Mouse (Mus musculus): ENCODE results near the gene Shroom3.
A peak's percentile ranks its signal among the peaks of the same experiment; 100 is the strongest.

The Shroom3 gene

DNA sequence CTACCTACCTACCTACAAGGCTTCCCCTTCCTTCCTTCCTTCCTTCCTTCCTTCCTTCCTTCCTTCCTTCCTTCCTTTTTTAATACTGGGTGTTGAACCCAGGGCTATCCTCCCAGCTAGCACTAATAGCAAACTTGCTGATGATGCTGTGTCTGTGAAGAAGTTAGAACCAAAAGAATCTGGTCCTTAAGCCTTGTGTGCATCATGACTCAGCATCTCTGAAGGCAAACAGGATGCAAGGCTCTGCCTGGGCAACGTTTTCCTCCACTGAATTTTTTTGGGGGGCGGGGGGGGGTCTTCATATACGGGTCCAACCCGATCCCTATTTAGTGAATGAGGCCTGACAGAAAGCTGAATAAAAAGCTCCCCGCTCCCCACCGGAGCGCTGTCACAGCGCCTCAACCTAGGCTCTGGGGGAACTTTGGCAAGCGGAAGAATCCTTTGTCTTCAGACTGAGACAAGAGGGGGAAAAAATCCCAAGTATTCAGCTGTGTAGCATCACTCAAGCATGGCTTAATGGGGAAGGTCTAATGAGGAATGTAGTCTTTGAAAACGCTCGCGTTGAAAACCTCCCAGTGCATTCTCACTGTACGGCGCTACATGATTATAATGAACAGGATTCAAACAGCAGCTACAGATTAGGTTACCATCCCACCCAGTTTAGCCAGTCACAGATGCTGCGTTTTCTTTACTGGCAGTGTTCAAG is 15.0 kb downstream of the Shroom3 start:
- no peak for DNase-seq (ENCODE audit: low spot score in 2 of 2)

DNA sequence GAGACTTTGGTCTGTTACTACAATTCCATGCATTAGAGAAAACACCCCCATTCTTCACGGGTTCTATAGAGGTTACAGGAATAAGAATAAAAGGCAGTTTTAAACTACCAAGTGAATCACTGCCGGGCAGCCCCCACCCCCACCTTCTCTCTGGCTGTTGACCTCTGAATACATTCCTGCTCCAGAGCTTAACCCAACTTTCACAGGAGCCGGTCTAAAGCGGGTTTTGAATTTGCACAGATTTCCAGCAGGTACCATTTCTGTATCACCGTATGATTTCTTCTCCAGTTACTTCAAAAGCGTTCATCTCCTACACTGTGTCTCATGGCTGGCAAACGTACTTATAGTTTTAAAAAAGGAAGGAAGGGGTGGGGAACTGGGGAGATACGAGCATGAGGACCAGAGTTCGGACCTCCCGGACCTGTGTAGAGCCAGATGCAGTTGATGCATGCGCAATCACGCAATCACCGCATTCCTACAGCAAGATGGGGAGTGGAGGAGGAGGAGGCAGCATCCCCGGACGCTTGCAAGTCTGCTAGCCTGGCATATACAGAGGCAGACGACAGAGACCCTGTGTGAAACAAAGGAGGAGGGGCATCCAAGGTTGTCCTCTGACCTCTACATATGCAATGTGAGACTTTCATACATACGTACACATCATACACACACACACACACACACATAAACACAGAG is 15.7 kb downstream of the Shroom3 start:
- DNase-seq (ENCODE audit: low spot score in 2 of 2): no peak

DNA sequence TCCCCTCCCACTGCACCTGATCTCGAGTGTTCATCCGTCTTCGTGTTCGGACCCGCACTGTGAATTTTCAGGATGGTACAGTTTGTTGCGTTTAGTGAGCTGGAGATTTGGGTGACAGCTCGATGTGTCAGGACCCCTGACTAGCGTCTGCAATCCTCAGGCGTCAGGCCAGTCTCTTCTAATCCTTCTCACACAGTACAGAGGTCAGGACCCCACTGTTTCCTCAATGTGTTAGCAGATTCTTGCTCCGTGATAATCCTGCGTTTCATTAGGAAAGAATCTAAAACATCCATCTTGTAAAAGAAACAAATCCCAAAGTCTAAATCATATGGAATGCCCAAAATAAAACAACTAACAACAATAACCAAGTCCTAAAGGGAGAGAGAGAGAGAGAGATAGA is 18.5 kb downstream of the Shroom3 start:
- no peak for DNase-seq (ENCODE audit: low spot score in 2 of 2)

DNA sequence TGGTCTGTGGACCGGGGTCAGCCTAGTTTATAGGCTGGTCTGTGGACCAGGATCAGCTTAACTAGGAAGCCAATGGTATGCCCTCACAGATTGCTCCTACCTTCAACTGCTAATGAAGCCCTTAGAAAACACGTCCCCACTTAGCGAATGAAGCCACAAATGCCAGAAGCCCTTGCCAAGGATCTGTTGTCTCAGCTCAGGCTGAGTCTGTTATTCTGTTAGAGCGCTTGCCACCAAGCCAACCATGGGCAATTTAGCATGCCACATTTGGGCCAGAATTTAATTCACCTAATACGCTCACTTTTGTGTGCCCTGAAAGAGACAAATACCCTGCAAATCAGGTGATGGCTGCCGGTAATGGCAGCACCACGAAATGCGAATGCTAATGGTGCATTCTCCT is 20.4 kb downstream of the Shroom3 start:
- DNase-seq (ENCODE audit: low spot score in 2 of 2): no peak

DNA sequence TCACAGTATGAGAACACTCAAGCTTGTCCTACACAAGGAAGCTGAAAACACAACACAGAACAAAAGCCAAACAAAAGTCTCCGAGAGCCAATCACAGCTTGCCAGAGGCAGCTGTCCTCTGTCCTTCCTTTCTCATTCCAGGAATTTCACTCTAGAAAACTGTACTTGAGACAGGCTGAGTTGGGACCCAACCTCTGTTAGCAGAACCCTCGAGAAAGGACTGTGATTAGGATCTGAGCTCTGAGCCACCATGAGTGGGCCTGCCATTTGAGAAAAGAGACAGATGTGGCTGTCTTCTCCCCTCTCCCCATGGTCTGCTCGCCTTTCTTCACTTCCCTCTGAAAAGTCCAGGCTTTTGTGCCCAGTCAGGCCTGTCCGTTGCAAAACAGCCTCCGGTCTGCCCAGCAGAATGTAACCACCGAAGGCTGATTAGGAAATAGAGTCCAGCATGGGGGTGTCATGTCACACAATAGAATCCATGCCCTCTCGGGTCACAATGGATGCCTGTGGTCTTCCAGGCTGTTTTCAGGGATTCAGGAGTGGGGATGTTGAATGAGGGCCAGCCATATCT is 24.8 kb downstream of the Shroom3 start:
- no peak for DNase-seq (ENCODE audit: low spot score in 2 of 2)

DNA sequence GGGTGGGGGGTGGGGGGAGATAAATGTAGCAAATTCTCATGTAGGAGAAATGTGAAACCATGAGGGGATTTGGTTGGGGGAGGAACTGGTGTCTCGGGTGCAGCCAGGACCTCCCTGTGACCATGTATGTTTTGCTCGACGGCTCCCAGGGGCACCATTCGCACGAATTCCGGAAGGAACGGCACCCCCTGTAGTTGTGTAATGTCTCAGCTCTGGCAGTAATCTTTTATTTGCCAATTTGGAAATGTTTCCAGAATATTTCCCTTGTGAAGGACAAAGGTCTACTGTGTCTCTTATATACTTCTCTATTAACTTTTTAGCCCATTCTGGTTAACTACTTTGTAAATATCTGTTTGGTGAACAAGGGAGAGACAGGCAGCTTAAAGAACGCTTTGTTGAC is 27.5 kb downstream of the Shroom3 start:
- DNase-seq (ENCODE audit: low spot score in 2 of 2): no peak

DNA sequence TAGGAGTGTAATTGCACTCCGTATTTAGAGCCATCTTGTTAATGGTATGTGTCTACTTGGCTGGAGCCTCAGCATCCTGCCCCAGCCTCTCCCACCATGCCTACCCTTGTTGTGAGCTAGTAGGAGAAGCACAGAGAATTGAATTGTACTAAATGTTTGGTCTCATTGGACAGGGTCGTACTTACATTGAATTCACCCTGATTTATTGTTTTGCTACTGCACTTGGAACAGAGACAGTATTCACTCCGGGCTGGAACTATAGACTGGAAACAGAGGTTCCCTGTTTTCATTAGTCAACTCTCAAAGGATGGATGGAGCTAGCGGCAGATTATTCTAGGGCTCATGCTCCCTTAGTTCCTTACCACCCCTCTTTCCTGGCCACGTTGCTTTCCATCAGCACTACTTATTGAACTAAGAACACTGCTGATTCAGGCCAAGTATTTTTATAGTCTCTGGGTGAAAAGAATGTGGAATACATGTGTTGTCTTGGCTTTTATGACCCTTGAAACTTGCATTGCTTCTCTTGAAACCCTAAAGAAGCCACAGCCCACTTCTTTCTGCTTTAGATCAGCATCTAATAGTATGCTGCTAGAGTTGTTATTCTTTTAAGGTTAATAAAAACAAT is 28.5 kb downstream of the Shroom3 start:
- no peak for DNase-seq (ENCODE audit: low spot score in 2 of 2)

DNA sequence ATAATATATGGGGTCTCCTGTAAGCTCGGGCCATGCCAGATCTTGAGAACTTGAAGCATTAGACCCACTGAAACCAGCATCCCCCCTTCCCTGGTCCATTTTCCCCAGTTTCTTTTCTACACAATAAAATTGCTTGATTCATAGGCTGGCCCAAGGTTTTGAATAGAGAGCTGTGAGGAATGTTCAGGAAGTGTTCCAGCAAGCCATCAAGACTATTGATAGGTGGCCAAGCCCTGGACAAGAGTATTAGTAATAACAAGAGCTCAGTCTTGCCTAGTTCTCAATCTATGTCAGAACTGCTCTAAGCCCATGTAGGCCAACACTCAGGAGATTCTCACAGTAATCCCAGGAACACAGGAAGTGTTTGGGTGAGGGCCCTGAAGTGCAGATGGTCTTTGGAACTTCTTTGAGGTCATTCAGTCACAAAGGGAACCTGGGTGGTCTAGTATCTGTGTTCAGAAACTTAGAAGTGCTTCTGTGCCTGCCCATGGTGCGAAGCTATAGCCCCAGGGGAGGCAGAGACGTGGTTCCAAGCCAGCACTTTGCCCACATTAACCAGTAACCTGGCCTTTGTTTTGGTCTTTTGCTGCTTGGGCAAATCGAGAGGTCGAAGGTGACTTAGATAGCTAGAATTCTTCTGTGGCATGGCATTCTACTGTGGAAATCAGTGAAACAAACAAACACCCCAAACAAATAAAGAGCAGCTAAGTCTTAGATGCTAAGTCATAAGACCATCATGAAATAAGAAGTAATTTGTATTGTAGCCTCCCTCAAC is 29.6 kb downstream of the Shroom3 start:
- DNase-seq (ENCODE audit: low spot score in 2 of 2): no peak

DNA sequence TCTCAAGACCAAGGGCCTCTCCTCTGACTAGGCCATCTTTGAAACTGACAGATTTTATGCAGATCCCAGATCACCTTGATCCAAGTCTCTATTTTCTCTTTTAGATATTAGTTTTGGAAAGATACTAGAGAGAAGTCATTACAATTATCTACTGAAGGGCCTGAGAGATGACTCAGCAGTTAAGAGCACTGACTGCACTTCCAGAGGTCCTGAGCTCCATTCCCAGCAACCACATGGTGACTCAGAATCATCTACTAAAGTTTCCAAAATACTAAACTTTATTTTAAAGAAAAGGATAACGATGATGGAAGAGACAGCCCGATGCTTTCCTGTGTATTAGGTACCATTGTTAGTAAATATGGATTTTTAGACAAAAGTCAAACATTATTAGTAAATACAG is 31.7 kb downstream of the Shroom3 start:
- DNase-seq (ENCODE audit: low spot score in 2 of 2): no peak

DNA sequence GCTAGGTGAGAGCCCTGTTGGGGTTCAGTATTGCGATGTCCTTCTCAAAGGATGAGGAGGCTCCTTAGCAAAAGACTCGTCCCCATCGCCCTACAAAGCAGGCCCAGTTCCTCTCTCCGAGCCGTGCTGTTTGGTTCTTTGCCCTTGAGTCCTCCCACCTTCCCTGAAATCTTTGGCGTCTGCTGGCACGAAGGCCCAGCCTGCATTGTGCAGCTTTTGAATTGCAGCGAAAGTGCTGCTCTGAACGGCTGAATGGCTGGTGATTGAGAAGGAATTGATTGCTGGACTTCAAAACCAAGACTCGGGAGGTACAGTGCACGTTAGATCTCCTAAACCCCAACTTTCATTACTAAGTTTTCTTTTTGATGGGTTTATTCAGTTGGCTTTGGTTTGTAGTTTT is 32.1 kb downstream of the Shroom3 start:
- no peak for DNase-seq (ENCODE audit: low spot score in 2 of 2)

DNA sequence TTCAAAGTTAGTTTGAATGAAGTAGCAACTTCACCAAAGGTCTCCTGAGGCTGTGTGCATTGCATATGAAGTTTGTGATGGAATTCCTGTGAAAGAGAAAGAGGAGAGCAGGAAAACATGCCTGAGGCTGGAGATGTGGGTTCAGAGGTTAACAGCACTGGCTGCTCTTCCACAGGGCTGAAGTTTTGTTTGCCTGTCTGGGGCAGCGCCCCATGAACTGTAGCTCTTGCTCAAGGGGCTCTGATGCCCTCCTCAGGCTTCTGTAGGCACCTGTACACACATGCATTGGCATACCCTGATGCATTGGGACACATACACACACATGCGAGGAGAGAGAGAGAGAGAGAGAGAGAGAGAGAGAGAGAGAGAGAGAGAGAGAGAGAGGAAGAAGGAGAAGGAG is 32.7 kb downstream of the Shroom3 start:
- DNase-seq (ENCODE audit: low spot score in 2 of 2): no peak

DNA sequence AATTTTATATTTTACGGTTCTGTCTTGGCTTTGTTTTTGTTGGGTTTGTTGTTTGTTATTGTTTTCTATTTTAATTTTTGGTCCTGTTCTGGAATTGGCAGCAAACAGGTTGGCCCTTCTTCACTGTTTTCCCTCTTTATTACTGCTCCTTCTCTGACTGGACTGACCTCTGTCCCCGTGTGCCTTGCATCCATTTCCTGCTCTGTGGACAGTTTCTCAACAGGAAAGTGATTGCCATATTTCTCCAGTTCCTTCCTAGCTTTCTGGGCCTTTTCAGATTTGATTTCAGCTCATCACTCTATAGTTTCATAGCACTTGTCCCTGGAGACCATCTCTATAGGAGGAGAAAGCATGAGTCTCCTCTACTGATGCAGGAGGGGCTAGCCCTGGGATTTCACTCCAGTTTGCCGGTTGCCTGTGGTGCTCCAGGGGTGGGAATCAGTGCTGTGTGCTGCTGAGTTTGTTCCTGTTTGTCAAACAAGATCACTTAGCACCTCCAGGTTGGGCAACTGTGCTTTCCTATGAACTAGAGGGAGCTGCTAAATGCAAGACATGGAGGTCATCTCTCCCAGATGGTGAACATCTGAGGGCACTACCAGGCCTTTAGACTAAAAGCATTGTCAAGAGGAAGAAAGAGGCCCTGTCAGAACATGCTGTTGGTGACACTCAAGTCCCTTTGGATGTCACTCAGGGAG is 34.6 kb downstream of the Shroom3 start:
- DNase-seq (ENCODE audit: low spot score in 2 of 2): no peak

DNA sequence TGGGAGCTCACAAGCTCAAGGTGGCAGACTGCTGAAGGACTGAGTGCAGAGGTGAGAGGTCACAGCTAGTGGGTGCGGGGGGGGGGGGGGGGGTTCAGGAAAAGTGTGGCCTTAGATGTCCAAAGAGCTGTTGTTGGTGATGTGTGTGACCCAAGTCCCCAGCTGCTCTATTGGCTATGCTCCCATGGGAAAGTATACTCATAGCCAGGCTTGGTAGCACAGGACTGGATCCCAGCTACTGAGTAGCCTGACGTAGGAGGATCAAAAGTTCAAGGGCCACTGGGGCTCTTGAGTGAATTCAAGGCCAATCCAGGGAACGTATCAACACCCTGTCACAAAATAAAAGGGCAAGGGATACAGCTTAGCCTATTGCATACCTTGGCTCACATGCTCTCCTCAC is 35.6 kb downstream of the Shroom3 start:
- no peak for DNase-seq (ENCODE audit: low spot score in 2 of 2)

DNA sequence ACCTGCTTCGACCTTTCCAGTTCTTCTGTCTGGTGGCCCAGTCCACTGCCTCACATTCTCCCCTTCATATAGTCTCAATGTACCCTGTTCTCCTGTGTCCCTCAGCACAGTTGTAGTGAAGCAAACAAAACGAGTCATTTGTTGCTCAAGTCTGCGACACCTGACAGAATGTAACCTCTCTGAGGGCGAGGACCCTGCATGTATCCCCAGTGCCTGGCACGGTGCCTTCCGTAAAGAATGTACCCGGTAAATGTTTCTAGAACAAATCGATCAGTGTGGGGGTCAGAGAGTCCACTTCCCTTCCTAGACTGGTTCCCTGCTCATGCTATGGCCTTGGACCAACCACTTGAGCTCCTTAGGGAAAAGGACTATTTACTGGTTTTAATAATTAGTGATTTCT is 38.4 kb downstream of the Shroom3 start:
- DNase-seq (ENCODE audit: low spot score in 2 of 2): no peak

DNA sequence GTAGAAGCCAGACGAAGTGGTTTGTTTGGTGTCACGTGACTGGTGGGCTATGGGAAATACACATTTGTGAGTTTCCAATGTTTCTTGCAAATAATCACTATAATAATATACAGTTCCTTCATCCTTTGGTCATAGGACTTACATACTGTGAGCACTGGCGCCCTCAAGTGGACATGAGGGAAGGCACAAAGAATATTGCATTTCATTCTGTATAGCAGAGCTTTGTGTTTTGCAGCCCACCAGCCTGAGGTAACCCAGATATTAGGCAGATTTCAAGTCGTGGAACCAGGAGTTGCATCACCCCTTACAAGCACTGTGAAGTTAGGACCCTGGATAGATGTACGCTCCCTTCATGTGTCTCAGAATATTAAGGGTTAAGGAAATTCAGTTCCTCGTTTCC is 42.7 kb downstream of the Shroom3 start:
- peak; percentile 23 to 52 for DNase-seq (ENCODE audit: low spot score in 2 of 2)

DNA sequence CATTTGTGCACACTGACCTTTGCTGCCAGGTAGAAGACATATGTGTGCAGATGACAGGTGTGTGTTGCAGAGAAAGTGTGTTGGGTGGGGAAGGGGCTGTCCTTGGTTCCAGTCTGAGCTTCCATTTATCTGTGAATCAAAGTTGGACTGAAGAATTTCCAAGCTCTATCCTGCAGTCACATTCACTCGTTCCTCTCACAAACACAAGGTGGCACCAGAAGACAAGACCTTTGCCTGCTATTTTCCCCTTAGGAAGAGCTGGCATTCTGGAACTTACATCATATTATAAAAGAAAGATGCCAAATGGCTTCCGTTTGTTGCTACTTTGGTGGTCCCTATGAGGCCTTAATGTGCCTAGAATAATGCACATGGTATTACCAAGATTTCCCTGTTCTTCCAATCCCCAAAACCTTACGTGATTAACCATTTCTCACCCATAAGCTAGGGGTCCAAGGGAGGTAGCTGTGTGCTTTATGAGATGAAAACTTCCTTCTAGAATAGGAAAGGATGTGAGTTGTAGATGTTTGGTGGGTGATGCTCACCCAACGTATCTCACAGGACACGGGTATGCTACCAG is 45.1 kb downstream of the Shroom3 start:
- peak; percentile 25 to 48 for DNase-seq (ENCODE audit: low spot score in 2 of 2)

DNA sequence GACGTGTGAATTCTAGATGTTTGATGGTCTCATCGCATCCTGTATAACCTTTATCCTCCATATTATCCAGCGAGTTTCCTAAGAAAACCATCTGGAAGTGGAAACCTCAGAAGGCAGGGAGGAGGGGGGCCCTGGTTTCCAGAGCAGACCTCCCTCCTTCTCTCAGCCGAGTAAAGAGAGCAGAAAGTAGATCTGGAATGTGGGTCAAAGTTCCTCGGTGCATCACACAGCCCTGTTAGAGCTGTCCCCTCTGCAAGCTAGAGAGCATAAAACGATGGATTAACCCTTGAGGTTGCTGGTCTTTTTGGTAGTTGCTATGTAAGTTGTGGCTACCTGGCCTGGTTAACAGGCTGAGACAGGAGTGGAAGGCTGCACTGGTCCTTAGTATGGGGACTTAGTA is 46.0 kb downstream of the Shroom3 start:
- no peak for DNase-seq (ENCODE audit: low spot score in 2 of 2)

DNA sequence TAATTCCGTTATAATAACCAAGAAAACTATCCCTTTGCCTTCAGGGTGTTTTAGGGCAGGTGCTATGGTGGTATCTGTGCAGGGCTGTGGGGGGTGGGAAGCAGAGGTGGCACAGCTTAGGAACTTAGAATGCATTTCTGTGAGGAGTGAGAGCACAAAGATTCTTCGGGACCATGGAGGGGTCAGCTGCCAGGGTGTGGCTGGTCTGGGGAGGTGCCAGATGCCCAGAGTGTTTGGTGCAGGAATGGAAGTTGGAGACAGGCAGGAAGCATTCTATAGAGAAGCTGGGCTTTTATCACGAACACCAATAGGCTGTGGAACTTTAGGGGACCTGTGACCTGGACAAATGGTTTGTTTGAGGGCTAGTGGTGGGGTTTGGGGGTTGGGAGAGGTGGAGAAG is 58.6 kb downstream of the Shroom3 start:
- DNase-seq (ENCODE audit: low spot score in 2 of 2): no peak

DNA sequence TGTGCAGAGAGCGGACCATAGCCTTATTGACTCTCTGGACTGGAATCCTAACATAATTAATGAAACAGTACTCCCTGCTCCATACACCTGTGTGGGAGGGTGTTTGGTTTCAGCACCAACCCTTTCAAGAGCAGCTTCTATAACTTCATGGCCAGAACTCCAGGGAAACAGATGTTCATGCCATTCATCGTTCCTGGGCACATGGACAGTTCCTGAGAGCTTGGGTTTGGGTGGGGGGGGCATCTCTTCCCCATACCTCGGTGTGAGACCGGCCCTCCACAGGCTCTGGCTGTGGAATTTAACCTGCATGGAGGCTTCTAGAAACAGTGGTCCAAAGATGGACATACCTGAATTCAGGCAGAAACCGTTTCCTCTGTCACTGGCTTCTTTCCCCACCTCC is 59.5 kb downstream of the Shroom3 start:
- no peak for DNase-seq (ENCODE audit: low spot score in 2 of 2)

DNA sequence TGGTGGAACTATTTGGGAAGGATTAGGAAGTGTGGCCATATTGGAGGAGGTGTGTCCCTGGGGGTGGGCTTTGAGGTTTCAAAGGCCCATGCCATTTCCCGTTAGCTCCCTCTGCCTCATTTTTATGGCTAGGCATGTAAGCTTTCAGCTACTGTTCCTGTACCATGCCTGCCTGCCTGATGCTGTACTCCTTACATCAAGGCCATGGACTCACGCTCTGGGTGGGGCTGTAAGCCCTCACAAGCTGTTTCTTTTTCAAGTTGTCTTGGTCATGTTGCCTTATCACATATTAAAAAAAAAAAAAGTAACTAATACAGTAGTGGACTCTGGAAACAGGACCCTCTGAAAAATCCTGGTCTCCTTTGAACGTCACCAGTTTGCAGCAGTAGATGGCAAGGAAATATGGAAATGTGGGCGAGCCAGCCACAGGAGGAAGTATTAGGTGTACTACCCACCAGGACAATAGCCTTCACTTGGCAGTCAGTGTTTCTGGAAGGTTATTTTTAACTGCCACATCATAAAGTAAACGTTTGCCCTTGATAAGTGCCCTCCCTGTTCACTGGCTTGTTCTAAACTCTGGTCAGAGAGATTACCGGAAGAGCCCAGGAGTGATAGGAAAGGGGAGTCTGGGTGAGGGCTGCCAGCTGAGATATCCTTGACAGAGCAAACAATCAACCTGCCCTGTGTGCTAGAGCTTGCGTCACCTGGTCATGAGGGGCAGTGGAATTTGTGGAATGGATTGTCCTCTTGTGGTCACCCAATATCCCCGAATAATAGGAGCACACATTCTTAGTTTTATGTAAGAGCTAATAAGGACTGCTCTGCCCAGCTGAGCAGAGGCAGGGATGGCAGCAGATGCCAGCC is 62.4 kb downstream of the Shroom3 start:
- DNase-seq (ENCODE audit: low spot score in 2 of 2): no peak

Measured in frontal cortex, postnatal 10 days (tissue).